Mouse (Mus musculus) spleen, adult 2 months (tissue): Measurements from ENCODE around the gene Ehmt1. TPM values are rescaled to one million over a fixed set of nuclear protein-coding genes. Genes with fewer than 3 reads are reported as not detected.

Experiments
- DNase-seq, 2 experiments: peaks; one replicate each; pipeline versions ENCODE4 v3.0.0 to v3.0.0-alpha.2; 2012 to 2021; ENCODE audit warnings: low spot score in 2 of 2, low read depth in 1 of 2
- H3K27ac ChIP-seq: fragments of 200-500 bp; 2 replicates; pipeline ENCODE4 v1.5.1; 2012; ENCODE audit warnings: low read length, inconsistent platforms; ENCODE audit not compliant: insufficient read depth
- H3K27me3 ChIP-seq: fragments of 200-500 bp; 2 replicates; pipeline ENCODE4 v1.6.1; 2012; ENCODE audit warnings: mild to moderate bottlenecking, moderate library complexity, low read length, inconsistent platforms; ENCODE audit not compliant: control insufficient read depth, insufficient read depth
- H3K36me3 ChIP-seq: fragments of 200-500 bp; 2 replicates; pipeline ENCODE4 v1.6.1; 2012; ENCODE audit warnings: mild to moderate bottlenecking, low read length, inconsistent platforms; ENCODE audit not compliant: control insufficient read depth, insufficient read depth
- H3K4me1 ChIP-seq: fragments of 200-500 bp; 2 replicates; pipeline ENCODE4 v1.6.1; 2011; ENCODE audit warnings: inconsistent platforms; ENCODE audit not compliant: control insufficient read depth, insufficient read depth, insufficient read length
- H3K4me3 ChIP-seq: fragments of 200-500 bp; 2 replicates; pipeline ENCODE4 v1.5.1; 2011; ENCODE audit warnings: mild to moderate bottlenecking, inconsistent platforms; ENCODE audit not compliant: insufficient read depth, insufficient read length; ENCODE audit errors: extremely low read depth
- CTCF ChIP-seq: fragments of 200-500 bp; IDR thresholded peaks from 2 replicates; pipeline ENCODE4 v1.5.1; 2011; ENCODE audit warnings: mild to moderate bottlenecking, inconsistent platforms; ENCODE audit not compliant: insufficient read depth, insufficient read length, insufficient replicate concordance; ENCODE audit errors: extremely low read depth
- POLR2A ChIP-seq: fragments of 200-500 bp; IDR thresholded peaks from 2 replicates; pipeline ENCODE4 v1.6.1; 2011; ENCODE audit warnings: low read depth, low read length, inconsistent platforms
- WGBS: fragments of 180-500 bp; shearing (Covaris S2); methylation state at CpG from one replicate; pipeline ENCODE4 v1.1.7; 2018; 5-methylcytosine and 5-hydroxymethylcytosine counted together
- polyA plus RNA-seq: library from polyadenylated mRNA; depleted of rRNA; stranded (reverse); fragments of >200 nt; gene quantifications from 2 replicates; pipeline ENCODE4 v1.2.3, GENCODE M21; 2012

The Ehmt1 gene
- polyA plus RNA-seq, 1 experiment: 39.4 TPM

DNA sequence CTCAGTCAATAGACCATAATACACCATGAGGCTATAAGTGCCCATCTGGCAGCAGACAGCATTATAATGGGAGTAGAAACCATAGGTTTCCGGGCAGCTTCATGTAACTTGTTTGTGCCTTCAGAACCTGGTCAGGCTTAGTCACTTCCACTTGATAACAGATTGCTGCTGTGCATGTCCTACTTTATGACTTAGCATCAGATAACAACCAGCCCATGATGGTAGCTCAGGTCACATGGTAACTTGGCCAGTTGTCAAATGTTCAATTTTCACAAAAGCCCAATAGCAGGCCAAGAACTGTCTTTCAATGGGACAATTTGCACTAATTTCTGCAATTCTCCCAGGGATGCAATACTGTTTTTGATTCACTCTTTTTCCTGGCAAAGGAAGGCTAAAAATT, 48.5 kb downstream of the Ehmt1 start:
- Histone ChIP-seq H3K27me3 (no peaks in the 10 kb centered on the region), H3K4me3 (no peak overlapping the region), H3K4me1 (no peaks in the 10 kb centered on the region), H3K27ac (no peak overlapping the region), H3K36me3 (peaks cover 5% of the 10 kb centered on the region)
- no peak for DNase-seq
- 92% methylated on average over 1 of the region's 1 CpGs for WGBS
- no peak for TF ChIP-seq POLR2A
- TF ChIP-seq CTCF: no peak

DNA sequence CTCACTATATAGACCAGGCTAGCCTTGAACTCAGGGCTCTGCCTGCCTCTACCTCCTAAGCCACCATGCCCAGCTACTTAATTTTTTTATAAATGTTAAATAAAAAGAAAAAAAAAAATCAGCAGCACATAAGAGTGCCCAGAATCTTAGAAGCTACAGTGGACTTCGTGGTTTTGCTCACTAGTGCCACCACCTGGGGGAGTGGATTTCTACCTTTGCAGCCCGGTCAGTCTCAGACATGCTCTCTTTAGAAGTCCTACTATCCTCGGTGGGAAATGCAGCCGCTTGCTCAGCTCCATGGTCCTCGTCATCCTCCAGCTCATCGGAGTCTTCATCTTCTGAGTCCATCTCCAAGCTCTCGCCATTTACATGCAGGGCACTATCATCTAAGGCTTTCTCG, 56.4 kb downstream of the Ehmt1 start:
- no peak overlapping the region for H3K4me3 ChIP-seq
- DNase-seq: peak in 1 of 2 experiments; percentile 16
- H3K4me1 ChIP-seq: no peaks in the 10 kb centered on the region
- TF ChIP-seq POLR2A (no peak), CTCF (peak; percentile 20; the same call in 1 of the 2 replicates)
- no peak overlapping the region for H3K27ac ChIP-seq
- 85% methylated on average over 8 of the region's 8 CpGs for WGBS
- peaks cover 9% of the 10 kb centered on the region for H3K36me3 ChIP-seq
- no peaks in the 10 kb centered on the region for H3K27me3 ChIP-seq

DNA sequence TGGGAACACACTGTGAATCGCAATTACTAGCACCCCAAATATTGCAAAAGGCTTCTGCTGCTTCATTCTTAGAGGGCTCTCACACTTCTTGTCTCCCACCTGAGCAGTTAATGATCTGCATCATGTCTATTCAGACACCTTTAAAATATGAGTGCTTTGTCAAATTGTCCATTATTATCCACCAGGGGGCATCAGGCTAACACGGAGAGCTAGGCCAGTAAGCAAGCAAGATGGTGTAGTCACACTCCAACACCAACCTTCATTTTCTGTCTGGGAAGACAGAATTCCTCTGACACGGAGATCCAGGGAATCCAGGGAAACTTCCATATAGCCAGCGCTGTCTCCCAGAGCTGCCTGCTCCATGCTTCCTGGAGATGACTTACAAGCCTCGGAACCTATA, 67.0 kb downstream of the Ehmt1 start:
- 73% methylated on average over 5 of the region's 5 CpGs for WGBS
- DNase-seq: peak in 1 of 2 experiments; percentile 9
- peaks cover 18% of the 10 kb centered on the region for H3K36me3 ChIP-seq
- H3K4me1 ChIP-seq: no peaks in the 10 kb centered on the region
- no peak overlapping the region for H3K27ac ChIP-seq
- TF ChIP-seq CTCF (peak; percentile 17; the same call in 1 of the 2 replicates), POLR2A (no peak)
- no peaks in the 10 kb centered on the region for H3K27me3 ChIP-seq
- H3K4me3 ChIP-seq: no peak overlapping the region

DNA sequence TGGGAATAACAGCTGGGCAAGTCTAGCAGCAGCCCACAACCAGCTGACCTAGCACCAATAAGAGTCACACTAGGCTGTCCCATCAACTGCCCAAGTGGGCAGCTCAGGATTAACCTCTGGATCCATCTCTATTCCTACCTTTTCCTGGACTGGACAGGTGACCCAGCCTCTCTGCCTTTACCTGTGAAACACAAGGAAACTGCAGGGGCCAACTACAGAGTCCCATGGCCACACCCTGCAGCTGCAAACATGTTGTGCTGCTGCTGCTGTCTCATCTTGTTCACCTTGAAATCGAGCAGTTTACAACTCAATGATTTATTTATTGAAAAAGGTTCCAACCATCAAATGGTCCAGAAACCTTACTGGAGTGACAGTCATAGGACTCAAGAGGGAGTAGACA, 72.9 kb downstream of the Ehmt1 start:
- TF ChIP-seq POLR2A (no peak), CTCF (no peak)
- Histone ChIP-seq H3K27me3 (no peaks in the 10 kb centered on the region), H3K4me1 (peaks cover 4% of the 10 kb centered on the region; the same call in 1 of the 2 replicates), H3K36me3 (peaks cover 6% of the 10 kb centered on the region), H3K4me3 (no peak overlapping the region), H3K27ac (no peak overlapping the region)
- DNase-seq: no peak
- 89% methylated on average over 1 of the region's 1 CpGs for WGBS

DNA sequence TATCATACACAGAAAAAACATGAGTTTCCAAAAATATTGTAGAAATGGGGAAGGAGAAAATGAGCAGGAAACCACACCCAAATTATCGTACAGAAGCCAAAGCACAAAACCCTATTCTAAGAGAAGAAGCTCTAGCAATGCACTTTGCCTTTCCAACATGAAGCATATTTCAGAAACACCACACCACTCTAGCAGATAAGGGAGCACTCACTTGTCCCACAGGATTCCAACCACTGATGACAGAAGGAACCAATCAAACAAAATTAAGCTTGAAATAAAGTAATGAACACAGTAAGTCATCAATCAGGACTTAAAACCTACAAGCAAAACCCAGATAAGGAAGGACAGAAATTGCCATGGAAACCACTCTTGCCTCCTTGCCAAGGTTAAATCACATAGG, 74.2 kb downstream of the Ehmt1 start:
- Histone ChIP-seq H3K27me3 (no peaks in the 10 kb centered on the region), H3K27ac (no peak overlapping the region), H3K4me3 (no peak overlapping the region), H3K4me1 (peaks cover 4% of the 10 kb centered on the region; the same call in 1 of the 2 replicates), H3K36me3 (peaks cover 9% of the 10 kb centered on the region)
- WGBS: 33% methylated on average over 1 of the region's 1 CpGs
- DNase-seq: no peak
- TF ChIP-seq CTCF (no peak), POLR2A (no peak)

DNA sequence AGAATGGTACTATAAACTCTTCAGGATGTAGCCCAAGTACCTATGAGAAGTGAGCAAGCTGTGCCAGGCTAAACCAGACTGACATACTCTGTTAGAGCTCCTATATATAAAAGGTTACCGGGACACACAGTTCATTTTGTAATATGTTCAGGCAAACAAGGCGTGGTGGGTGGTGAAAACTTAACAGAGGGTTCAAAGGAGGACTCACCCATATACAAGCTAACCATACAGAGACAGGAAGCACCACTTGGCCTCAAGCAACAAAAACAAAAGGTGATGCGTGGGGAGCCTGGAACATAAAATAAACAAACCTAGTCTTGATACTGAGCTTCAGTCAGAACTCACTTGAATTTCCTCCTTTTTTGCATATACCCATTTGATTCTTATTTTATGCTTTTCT, 88.8 kb downstream of the Ehmt1 start:
- Histone ChIP-seq H3K36me3 (peaks cover 17% of the 10 kb centered on the region), H3K27me3 (no peaks in the 10 kb centered on the region), H3K4me1 (no peaks in the 10 kb centered on the region), H3K4me3 (no peak overlapping the region), H3K27ac (no peak overlapping the region)
- no peak for TF ChIP-seq CTCF
- TF ChIP-seq POLR2A: no peak
- DNase-seq: no peak
- WGBS: 77% methylated on average over 3 of the region's 3 CpGs

DNA sequence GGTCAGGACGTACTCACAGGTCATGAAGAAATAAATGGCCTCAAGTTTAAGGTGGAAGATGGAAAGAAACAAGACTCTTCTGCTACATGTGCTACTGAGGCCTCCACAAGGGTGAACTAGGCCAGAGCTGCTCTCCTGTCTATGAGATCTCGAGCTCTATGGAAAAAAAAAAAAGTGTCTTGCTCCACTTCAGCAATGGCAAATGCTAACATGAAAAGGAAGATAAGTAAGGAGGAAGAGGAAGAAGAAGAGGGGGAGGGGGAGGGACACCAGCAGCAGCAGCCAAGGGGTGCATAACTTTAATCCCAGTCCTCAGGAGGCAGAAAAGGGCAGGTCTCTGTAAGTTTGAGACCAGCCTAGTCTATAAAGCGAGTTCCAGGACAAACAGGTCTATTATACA, 109.7 kb downstream of the Ehmt1 start:
- DNase-seq: no peak
- no peaks in the 10 kb centered on the region for H3K4me1 ChIP-seq
- TF ChIP-seq CTCF (no peak), POLR2A (no peak)

DNA sequence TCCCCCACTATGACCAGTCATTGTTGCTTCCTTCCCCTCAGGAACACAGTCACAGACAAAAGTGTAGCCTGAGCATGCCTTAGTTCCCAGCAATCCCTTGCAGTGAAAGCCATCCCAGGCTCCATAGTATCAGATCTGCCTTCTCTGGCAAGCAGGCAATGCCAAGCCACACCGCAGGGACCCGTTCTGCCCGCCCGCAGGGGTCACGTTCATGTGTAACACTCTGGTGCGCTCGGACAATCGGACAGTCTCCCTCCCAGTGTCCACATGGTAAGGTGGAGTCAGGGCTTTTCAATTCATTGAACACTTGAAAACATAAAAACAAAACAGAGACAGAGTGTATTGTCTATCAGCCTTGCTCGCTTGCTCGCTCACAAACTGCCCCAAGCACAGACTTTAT, 111.7 kb downstream of the Ehmt1 start:
- WGBS: 98% methylated on average over 10 of the region's 10 CpGs
- H3K27ac ChIP-seq: no peak overlapping the region
- TF ChIP-seq POLR2A (no peak), CTCF (no peak)
- peaks cover 33% of the 10 kb centered on the region for H3K36me3 ChIP-seq
- no peaks in the 10 kb centered on the region for H3K27me3 ChIP-seq
- no peak overlapping the region for H3K4me3 ChIP-seq
- DNase-seq: no peak
- H3K4me1 ChIP-seq: no peaks in the 10 kb centered on the region

More for the DNA sequence above, 109.7 kb downstream of the Ehmt1 start:
- peaks cover 29% of the 10 kb centered on the region for H3K36me3 ChIP-seq
- no peaks in the 10 kb centered on the region for H3K27me3 ChIP-seq
- no peak overlapping the region for H3K4me3 ChIP-seq
- no peak overlapping the region for H3K27ac ChIP-seq
- 79% methylated on average over 3 of the region's 3 CpGs for WGBS
